Mouse (Mus musculus) spleen, adult 12 weeks (tissue): ENCODE results near the gene Tmem262.

ENCODE experiments used
- DNase-seq: peaks from one replicate; pipeline ENCODE4 v3.0.0; 2022; ENCODE audit warnings: low spot score

Tmem262 gene

GRCm38 (mm10) chr19:6102169-6102853 is 22.5 kb downstream of the Tmem262 start:
- DNase-seq, result peak; percentile 76

- DNase-seq, result no peak
Measured at GRCm38 (mm10) chr19:6104476-6104875, 24.6 kb downstream of the Tmem262 start.

- no peak for DNase-seq
Measured at GRCm38 (mm10) chr19:6105586-6105985, 25.8 kb downstream of the Tmem262 start, which contains the start of gene Naaladl1. Naaladl1 (plus strand) TSS chr19:6105782.

GRCm38 (mm10) chr19:6113116-6113515 is 33.3 kb downstream of the Tmem262 start:
- DNase-seq, result no peak

- DNase-seq, result no peak
Measured at GRCm38 (mm10) chr19:6116113-6116850, 36.4 kb downstream of the Tmem262 start.

- no peak for DNase-seq
Measured at GRCm38 (mm10) chr19:6117346-6117985, 37.6 kb downstream of the Tmem262 start.

GRCm38 (mm10) chr19:6117986-6118676 is 38.3 kb downstream of the Tmem262 start, which contains the start of gene Sac3d1:
Sac3d1 (minus strand) TSS chr19:6118650.
- peak; percentile 82 for DNase-seq

- no peak for DNase-seq
Measured at GRCm38 (mm10) chr19:6118677-6119185, 38.9 kb downstream of the Tmem262 start.

GRCm38 (mm10) chr19:6121761-6122160 is 41.9 kb downstream of the Tmem262 start:
- no peak for DNase-seq

- no peak for DNase-seq
Measured at GRCm38 (mm10) chr19:6123330-6123729, 43.5 kb downstream of the Tmem262 start.

- no peak for DNase-seq
Measured at GRCm38 (mm10) chr19:6124898-6125297, 45.1 kb downstream of the Tmem262 start.

- DNase-seq, result peak; percentile 72
Measured at GRCm38 (mm10) chr19:6126289-6126688, 46.5 kb downstream of the Tmem262 start.

- no peak for DNase-seq
Measured at GRCm38 (mm10) chr19:6126789-6127580, 47.2 kb downstream of the Tmem262 start.

- peak; percentile 93 for DNase-seq
Measured at GRCm38 (mm10) chr19:6127760-6128341, 48.0 kb downstream of the Tmem262 start, which contains the start of gene Snx15. Snx15 (minus strand) TSS chr19:6128304.
